Mouse (Mus musculus): ENCODE data around the gene Gm6096. TPM values are rescaled to one million over a fixed set of nuclear protein-coding genes. Genes with fewer than 3 reads are reported as not detected.

Gene Gm6096
- polyA plus RNA-seq, 1 experiment from 2014 or later = not detected

DNA sequence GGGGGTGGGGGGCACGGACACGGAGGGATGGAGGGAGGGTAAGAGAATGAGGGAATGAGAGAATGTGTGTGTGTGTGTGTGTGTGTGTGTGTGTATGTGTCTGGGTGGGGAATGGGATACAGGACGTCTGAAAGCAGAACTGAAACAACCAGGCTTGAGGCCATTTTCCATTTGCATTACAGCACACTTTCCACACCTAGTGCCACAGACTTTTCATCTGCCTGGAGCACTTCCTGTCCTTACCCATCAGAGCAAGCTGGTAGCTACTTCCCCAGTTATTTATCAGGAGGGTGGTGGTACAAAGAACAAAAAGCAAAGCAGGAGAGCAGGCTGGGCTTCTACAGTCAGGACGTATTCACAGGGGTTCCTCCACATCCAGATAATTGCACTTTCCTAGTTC, 21.6 kb downstream of the Gm6096 start:
- Histone ChIP-seq H3K27ac (replicated peaks) (no peak overlapping the region), H3K9me3 (replicated peaks) (no peaks in the 10 kb centered on the region), H3K27me3 (replicated peaks) (no peaks in the 10 kb centered on the region), H3K4me3 (replicated peaks) (no peak overlapping the region), H3K4me1 (no peaks in the 10 kb centered on the region), H3K9ac (replicated peaks) (no peak overlapping the region), H3K36me3 (no peaks in the 10 kb centered on the region), H3K4me2 (no peak overlapping the region)
- 71% methylated on average over 4 of the region's 4 CpGs for WGBS
- ATAC-seq (ENCODE audit: low FRiP score) = no peak

GRCm38 (mm10) chr7:34276066-34276465, 25.2 kb downstream of the Gm6096 start:
- WGBS = 95% methylated on average over 3 of the region's 3 CpGs
- Histone ChIP-seq H3K27ac (replicated peaks) (no peak overlapping the region), H3K36me3 (no peaks in the 10 kb centered on the region), H3K4me2 (no peak overlapping the region), H3K9me3 (replicated peaks) (no peaks in the 10 kb centered on the region), H3K4me1 (no peaks in the 10 kb centered on the region), H3K27me3 (replicated peaks) (no peaks in the 10 kb centered on the region), H3K4me3 (replicated peaks) (no peak overlapping the region), H3K9ac (replicated peaks) (no peak overlapping the region)
- ATAC-seq (ENCODE audit: low FRiP score) = no peak

DNA sequence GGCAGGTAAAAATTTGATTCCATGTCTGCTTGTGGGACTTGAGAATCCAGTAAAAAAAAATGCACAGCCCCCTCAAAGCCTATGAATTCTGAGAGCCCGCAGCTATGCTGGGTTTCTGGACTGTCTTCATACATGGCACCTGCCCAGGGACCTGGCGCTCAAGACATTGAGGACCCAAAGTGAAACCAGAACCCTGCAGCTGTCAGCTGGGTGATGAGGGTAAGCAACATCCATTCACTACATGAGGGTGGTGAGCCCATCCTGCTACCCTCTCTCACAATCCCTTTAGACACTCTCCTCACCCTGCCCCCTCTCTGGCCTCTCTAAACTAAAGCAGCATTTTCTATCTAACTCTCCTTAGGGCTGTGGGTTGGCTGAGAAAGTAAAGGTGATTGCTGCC, 26.8 kb downstream of the Gm6096 start:
- 100% methylated on average over 2 of the region's 2 CpGs for WGBS
- ATAC-seq (ENCODE audit: low FRiP score) = no peak
- Histone ChIP-seq H3K36me3 (no peaks in the 10 kb centered on the region), H3K27me3 (replicated peaks) (no peaks in the 10 kb centered on the region), H3K27ac (replicated peaks) (no peak overlapping the region), H3K4me1 (no peaks in the 10 kb centered on the region), H3K4me2 (no peak overlapping the region), H3K9ac (replicated peaks) (no peak overlapping the region), H3K9me3 (replicated peaks) (no peaks in the 10 kb centered on the region), H3K4me3 (replicated peaks) (no peak overlapping the region)

GRCm38 (mm10) chr7:34290450-34291151, 39.8 kb downstream of the Gm6096 start:
- no peaks in the 10 kb centered on the region for H3K4me1 ChIP-seq
- no peaks in the 10 kb centered on the region for H3K27me3 ChIP-seq (replicated peaks)
- 0 out of 2 replicates have a peak, but pooled peaks cover 2% of the 10 kb centered on the region for H3K36me3 ChIP-seq
- no peaks in the 10 kb centered on the region for H3K9me3 ChIP-seq (replicated peaks)
- H3K9ac ChIP-seq (replicated peaks) = no peak overlapping the region
- H3K4me2 ChIP-seq = no peak overlapping the region
- no peak overlapping the region for H3K4me3 ChIP-seq (replicated peaks)
- H3K27ac ChIP-seq (replicated peaks) = peak overlapping the region; percentile 30; the same call in 1 of the 2 replicates
- no peak for ATAC-seq (ENCODE audit: low FRiP score)

DNA sequence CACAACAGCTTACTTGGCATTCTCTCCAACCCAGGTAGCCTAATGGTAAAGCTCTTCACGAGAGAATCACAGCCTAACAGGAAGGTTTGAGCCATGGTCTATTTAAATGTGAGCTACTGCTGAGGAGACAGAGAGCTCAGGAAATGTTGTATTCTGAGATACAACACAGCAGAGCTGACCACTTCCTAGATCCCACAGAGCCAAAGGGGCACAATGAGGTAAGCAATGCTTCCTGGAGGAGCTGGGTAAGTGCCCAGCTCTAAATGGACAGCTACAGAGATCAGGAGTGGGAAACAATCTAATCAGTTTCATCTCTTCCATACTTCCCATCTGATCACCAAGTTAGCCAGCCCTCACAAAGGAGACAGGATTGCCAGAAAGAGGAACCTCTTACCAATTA, 40.4 kb downstream of the Gm6096 start:
- WGBS = 89% methylated on average over 1 of the region's 1 CpGs
- peak overlapping the region; percentile 30; the same call in 1 of the 2 replicates for H3K27ac ChIP-seq (replicated peaks)
- H3K9me3 ChIP-seq (replicated peaks) = no peaks in the 10 kb centered on the region
- no peaks in the 10 kb centered on the region for H3K4me1 ChIP-seq
- no peak overlapping the region for H3K9ac ChIP-seq (replicated peaks)
- ATAC-seq (ENCODE audit: low FRiP score) = no peak
- H3K27me3 ChIP-seq (replicated peaks) = no peaks in the 10 kb centered on the region
- H3K4me3 ChIP-seq (replicated peaks) = no peak overlapping the region
- H3K36me3 ChIP-seq = no peaks in the 10 kb centered on the region
- no peak overlapping the region for H3K4me2 ChIP-seq

- no peaks in the 10 kb centered on the region for H3K36me3 ChIP-seq
- no peak overlapping the region for H3K9ac ChIP-seq (replicated peaks)
- no peaks in the 10 kb centered on the region for H3K4me1 ChIP-seq
- 97% methylated on average over 2 of the region's 2 CpGs for WGBS
- no peaks in the 10 kb centered on the region for H3K27me3 ChIP-seq (replicated peaks)
- no peaks in the 10 kb centered on the region for H3K9me3 ChIP-seq (replicated peaks)
- H3K4me2 ChIP-seq = no peak overlapping the region
- no peak for ATAC-seq (ENCODE audit: low FRiP score)
- H3K27ac ChIP-seq (replicated peaks) = no peak overlapping the region
- no peak overlapping the region for H3K4me3 ChIP-seq (replicated peaks)
Observed at GRCm38 (mm10) chr7:34292633-34293032, 41.8 kb downstream of the Gm6096 start.

GRCm38 (mm10) chr7:34296124-34296523, 45.3 kb downstream of the Gm6096 start:
- H3K9me3 ChIP-seq (replicated peaks) = no peaks in the 10 kb centered on the region
- WGBS = 93% methylated on average over 3 of the region's 3 CpGs
- H3K9ac ChIP-seq (replicated peaks) = no peak overlapping the region
- H3K27ac ChIP-seq (replicated peaks) = no peak overlapping the region
- no peaks in the 10 kb centered on the region for H3K36me3 ChIP-seq
- H3K4me2 ChIP-seq = no peak overlapping the region
- no peak overlapping the region for H3K4me3 ChIP-seq (replicated peaks)
- no peaks in the 10 kb centered on the region for H3K4me1 ChIP-seq
- no peak for ATAC-seq (ENCODE audit: low FRiP score)
- no peaks in the 10 kb centered on the region for H3K27me3 ChIP-seq (replicated peaks)

DNA sequence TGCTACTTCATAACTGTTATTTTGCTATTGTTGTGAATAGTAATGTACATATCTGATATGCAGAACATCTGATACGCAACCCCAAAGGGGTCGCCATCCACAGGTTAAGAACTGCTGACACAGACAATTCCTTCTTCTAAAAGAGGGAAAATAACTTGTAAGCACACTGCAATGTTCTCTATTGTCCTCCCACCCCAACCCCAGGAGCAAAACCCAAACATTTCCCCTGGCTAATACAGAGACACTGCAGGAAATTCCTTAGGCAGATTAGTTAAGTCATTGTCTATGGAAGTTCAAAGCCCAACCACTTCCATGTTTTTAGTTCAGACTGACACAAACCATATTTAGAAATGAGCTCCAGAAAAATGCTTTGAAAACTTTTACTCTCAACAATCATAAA, 48.0 kb downstream of the Gm6096 start:
- ATAC-seq (ENCODE audit: low FRiP score) = no peak
- Histone ChIP-seq H3K27ac (replicated peaks) (no peak overlapping the region), H3K4me1 (no peaks in the 10 kb centered on the region), H3K4me2 (no peak overlapping the region), H3K36me3 (peaks cover 3% of the 10 kb centered on the region; the same call in 1 of the 2 replicates), H3K4me3 (replicated peaks) (no peak overlapping the region), H3K9me3 (replicated peaks) (no peaks in the 10 kb centered on the region), H3K27me3 (replicated peaks) (no peaks in the 10 kb centered on the region), H3K9ac (replicated peaks) (no peak overlapping the region)
- WGBS = 88% methylated on average over 2 of the region's 2 CpGs

Other genes starting within 250 kb of the Gm6096 start
- gene Scgb2b27, start 237.1 kb upstream of the Gm6096 start, polyA plus RNA-seq (2015; fragmentation: Nextera tagmentation; extraction: Ambion mirVana) = not detected in 2 replicates
- not detected in 2 replicates for gene Scgb1b27, start 229.6 kb upstream of the Gm6096 start, polyA plus RNA-seq (2015; fragmentation: Nextera tagmentation; extraction: Ambion mirVana)
- gene Scgb1b30, start 155.6 kb upstream of the Gm6096 start, polyA plus RNA-seq (2015; fragmentation: Nextera tagmentation; extraction: Ambion mirVana) = not detected in 2 replicates
- gene Wtip, start 117.8 kb upstream of the Gm6096 start, polyA plus RNA-seq (2015; fragmentation: Nextera tagmentation; extraction: Ambion mirVana) = 3.5 and 3.8 TPM in 2 replicates
- gene Uba2, start 81.4 kb upstream of the Gm6096 start, polyA plus RNA-seq (2015; fragmentation: Nextera tagmentation; extraction: Ambion mirVana) = 157 and 172 TPM in 2 replicates
- 72.2 and 89.5 TPM in 2 replicates for gene Pdcd2l, start 54.4 kb upstream of the Gm6096 start, polyA plus RNA-seq (2015; fragmentation: Nextera tagmentation; extraction: Ambion mirVana)
- 326 and 346 TPM in 2 replicates for gene Gpi1, start 20.7 kb upstream of the Gm6096 start, polyA plus RNA-seq (2015; fragmentation: Nextera tagmentation; extraction: Ambion mirVana)
- 30.1 and 30.8 TPM in 2 replicates for gene 4931406P16Rik, start 62.5 kb downstream of the Gm6096 start, polyA plus RNA-seq (2015; fragmentation: Nextera tagmentation; extraction: Ambion mirVana)
- 47.5 and 59.2 TPM in 2 replicates for gene Lsm14a, start 142.3 kb downstream of the Gm6096 start, polyA plus RNA-seq (2015; fragmentation: Nextera tagmentation; extraction: Ambion mirVana)